Mouse (Mus musculus) lung, postnatal 4 days (tissue): ENCODE measurements around the gene Mapk7.

Experiments used
- DNase-seq, 2 experiments: peaks; one replicate each; pipeline ENCODE4 v3.0.0; 2021

Gene Mapk7

DNA sequence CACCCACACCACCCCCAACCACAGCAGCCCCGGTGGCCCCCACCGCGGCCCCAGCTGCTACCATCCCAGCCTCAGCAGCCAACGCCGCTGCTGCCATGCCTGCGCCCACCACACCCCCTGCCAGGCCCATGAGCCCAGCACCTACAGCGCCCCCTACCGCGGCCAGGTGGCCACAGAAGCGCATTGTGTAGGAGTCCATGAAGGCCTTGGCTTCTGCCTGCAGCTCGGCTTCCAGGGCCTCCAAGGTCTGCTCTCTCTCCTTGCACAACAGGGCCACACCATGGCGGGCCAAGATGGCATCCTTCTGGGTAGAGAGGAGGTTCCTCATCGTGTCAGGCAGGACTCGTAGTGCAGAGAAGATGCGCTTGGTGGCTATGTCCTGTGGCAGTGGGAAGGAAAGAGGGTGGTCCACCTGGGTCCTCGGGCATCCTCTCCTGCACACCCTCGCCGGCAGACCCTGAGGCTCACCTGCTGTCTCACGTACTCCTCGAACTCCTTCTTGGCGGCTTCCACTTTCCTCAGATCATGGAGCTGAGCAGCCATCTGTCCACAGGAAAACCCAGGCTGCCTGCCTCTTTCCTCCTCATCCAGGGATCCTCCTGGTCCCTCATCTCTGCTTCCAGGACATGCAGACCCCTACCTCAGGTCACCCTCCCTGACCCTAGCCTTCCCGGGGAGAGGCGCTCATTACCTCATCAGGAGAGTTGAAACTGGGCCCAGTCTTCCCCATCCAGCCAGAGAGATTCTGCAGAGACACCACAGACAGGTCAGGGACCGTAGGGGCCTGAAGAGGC is 44.5 kb downstream of the Mapk7 start:
- peak in 1 of 2 experiments; percentile 35 for DNase-seq

DNA sequence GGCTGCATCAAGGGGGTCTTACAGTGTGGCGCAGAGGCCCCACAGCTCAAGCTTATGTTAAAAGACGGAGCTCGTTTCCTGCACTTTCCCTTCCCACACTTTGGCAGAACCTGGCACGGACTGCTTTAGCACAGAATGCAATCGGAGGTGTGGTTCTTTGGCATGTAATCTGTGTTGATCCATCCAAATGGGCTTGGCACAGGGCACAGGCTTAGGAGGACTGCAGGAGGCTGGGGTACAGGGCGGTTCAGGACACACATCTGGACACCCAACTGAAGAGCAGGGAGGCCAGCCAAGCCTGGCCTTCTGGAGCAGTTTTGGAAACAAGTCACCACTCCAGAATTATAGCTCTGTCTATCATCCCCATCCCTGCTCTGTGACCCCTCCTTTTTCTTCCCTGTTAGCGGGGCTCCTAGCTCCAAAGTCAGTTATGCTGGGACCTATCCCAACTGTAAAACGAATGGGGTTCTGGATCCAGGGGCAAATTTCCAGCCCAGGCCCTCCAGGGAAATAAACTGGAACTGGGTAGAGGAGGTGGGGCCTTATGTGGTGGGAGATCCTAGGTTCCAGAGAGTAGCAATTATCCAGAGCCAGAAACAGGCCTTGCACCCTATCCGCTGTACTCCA is 45.5 kb downstream of the Mapk7 start:
- DNase-seq: peak in 1 of 2 experiments; percentile 60

DNA sequence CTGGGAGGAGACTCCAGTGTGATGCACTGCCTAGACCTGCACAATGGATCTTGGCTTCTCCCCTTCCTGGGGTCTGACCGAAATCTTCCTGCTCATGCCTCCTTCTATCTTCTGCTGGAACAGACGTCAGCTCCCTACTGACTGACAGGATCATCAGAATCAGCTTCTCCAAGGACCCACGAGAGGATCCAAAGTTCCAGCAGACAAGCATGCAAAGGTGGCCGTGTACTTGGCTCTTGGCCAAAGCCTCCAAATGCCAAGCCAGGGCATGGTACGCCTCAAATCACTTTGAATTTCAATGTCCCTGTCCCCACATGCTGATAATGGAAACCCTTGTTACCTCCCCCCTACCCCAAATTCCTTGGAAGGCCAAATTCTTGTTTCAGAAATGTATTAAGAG is 46.2 kb downstream of the Mapk7 start:
- DNase-seq: no peak

DNA sequence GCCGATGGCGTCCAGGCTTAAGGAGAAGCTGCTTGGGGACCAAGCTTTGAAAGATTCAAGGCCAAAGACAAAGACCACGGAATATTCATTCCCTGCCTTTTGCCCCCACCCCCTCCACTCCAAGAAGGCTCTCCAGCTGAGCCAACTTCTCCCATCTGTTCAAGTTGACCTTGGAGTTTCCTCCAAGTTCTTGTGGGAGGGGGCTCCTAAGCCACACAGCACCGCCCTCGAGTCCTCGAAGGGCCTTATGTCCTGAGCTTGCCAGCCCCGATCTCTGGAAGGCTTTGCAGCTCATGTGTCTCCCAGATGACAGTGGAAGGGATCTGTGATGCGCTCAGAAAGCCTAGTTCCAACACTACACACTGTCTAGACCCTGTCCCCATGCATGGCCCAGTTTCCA is 46.9 kb downstream of the Mapk7 start:
- no peak for DNase-seq

DNA sequence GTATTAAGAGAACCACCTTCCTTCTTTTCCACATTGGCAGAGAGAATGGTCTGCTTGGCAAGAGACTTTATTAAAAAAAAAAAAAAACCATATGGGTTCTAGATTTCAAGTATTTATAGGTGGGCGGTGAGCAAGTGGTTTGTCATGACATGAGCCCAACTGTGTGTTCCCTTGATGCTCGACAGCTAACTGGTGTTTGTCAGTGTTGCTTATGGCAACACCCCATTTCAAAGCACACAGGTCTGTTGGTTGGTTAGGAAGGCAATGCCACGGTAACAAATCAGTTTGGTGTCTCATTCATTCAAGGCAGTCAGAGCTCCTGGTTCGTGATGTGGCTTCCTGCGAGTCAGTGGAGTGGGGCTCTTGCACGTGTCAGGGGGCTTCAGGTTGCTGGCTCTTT is 50.4 kb downstream of the Mapk7 start:
- no peak for DNase-seq

GRCm38 (mm10) chr11:61441670-61442069 is 52.5 kb downstream of the Mapk7 start:
- DNase-seq: no peak

- DNase-seq: no peak
Measured at GRCm38 (mm10) chr11:61440416-61440815, 53.8 kb downstream of the Mapk7 start.

GRCm38 (mm10) chr11:61439170-61439569 is 55.0 kb downstream of the Mapk7 start:
- no peak for DNase-seq
